Mouse (Mus musculus) lung, adult 18-20 months (tissue): Measurements from ENCODE around the gene Pou2f2.

Experiments used
- DNase-seq, 2 experiments: peaks; one replicate each; pipeline ENCODE4 v3.0.0; 2022; ENCODE audit warnings: mixed read lengths in 2 of 2

Pou2f2 gene

GRCm38 (mm10) chr7:25089875-25090274, 89.7 kb downstream of the Pou2f2 start:
- no peak for DNase-seq

- DNase-seq = no peak
Measured at GRCm38 (mm10) chr7:25088968-25089367, 90.6 kb downstream of the Pou2f2 start.

DNA sequence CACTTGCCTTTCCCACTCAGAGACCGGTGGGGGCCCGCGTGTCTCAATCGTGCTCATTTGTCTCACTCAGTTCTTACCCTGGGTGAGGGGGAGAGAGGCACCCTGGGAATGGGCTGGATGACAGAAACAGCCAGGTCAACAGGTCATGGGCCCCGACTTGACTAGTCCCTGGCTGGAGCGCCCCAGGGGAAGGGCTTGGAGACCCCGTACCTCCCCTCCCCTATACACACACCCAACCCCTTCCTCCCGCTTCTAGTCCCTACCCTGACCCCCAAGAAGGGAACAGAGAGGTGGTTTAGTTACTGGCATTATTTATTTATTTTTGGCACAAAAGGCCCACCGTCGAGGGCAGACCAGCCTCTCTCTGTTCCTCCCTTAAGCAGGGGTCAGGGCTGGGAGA, 91.0 kb downstream of the Pou2f2 start:
- no peak for DNase-seq

- no peak for DNase-seq
Measured at GRCm38 (mm10) chr7:25087972-25088371, 91.6 kb downstream of the Pou2f2 start.

DNA sequence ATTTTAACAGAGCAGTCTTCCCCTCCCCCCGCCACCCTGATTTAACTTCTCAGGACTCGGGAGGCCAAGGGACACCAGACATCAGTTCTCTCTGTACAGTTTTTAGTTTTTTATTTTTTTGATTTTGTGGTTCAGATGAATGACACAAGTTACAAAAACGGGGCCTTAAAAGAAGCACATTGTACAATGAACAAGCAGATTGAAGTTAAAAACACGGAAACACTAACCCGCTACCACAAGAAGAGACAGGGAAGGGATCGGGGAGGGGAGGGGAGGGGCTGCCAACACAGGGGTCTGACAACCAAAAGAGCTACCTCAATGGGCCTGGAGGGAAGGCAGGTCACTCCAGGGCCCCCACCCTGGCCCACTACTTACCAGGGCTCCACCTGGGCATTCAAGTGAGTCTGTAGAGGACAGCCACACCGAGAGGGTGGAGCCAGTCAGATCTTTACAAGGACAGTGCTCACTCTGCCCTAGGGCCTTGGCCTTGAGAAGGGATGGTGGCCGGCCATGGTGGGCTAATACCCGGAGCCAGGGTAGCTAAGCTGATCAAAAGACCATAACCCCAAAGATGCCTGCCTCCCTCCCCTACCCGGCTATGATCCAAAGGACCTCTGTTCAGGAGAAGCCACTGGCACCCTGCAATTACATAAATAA, 92.1 kb downstream of the Pou2f2 start:
- no peak for DNase-seq

- no peak for DNase-seq
Measured at GRCm38 (mm10) chr7:25086656-25087055, 92.9 kb downstream of the Pou2f2 start.

DNA sequence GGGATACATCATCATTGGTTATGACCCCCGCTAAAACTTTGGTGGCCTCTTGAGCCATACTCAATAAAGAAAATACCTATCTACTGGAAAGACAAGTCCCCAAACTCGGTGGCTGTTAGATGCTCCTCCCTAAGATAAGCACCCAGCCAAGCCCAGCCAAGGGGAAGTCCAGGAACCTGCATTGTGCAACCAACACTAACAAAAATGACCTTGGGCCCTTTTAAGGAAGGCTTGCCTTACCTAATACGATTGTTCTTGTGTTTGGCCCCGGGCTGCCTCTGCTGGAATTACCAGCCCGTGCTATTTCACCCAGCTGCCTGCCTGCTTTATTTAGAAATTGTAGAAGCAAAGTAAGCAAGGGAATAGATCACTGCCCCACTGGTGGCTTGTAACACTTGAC, 94.9 kb downstream of the Pou2f2 start:
- DNase-seq = peak; percentile 47 to 59

- peak; percentile 35 to 56 for DNase-seq
Measured at GRCm38 (mm10) chr7:25082510-25082909, 97.0 kb downstream of the Pou2f2 start.

DNA sequence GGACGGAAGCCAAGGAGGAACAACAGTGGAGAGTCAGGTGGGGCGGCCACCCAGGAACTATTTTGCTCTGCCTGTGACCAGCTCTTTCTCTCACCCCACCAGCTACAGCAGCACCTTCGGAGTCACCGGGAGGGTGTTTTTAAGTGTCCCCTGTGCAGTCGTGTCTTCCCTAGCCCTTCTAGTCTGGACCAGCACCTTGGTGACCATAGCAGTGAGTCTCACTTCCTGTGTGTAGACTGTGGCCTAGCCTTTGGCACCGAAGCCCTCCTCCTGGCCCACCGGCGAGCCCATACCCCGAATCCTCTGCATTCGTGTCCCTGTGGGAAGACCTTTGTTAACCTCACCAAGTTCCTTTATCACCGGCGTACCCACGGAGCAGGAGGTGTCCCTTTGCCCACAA, 99.1 kb downstream of the Pou2f2 start:
- no peak for DNase-seq

DNA sequence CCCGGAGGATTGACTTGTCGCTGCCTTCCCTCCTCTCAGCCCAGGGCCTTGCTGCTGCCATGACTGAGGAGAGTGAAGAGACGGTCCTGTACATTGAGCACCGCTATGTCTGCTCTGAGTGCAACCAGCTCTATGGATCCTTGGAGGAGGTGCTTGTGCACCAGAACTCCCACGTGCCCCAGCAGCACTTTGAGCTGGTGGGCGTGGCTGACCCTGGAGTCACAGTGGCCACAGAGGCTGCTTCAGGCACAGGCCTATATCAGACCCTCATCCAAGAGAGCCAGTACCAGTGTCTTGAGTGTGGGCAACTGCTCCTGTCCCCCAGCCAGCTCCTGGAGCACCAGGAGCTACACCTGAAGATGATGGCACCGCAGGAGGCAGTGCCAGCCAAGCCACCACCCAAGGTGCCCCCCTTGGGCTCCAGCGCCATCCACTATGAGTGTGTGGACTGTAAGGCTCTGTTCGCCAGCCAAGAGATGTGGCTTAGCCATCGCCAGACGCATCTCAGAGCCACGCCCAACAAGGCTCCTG, 100.0 kb downstream of the Pou2f2 start:
- DNase-seq = no peak

GRCm38 (mm10) chr7:25077414-25077755, 102.1 kb downstream of the Pou2f2 start:
- DNase-seq = no peak

GRCm38 (mm10) chr7:25076663-25077413, 102.7 kb downstream of the Pou2f2 start:
- peak; percentile 99 for DNase-seq

DNA sequence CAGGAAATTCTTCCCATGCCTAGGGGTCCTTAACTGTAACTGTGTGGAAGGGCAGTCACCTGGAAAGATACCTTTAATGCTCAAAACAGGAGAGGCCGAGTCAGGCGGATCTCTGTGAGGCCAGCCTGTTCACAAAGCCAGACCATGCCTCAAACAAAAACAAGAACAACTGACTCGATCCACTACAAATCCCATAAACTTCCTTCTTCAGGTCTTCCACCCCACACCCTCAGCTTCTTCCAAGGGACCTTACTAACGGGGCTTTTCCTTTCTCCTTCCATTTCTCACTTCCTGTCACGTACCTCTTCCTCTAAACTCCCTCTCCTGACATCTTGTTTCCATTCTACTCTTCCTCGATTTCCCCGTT, 103.2 kb downstream of the Pou2f2 start:
- no peak for DNase-seq

DNA sequence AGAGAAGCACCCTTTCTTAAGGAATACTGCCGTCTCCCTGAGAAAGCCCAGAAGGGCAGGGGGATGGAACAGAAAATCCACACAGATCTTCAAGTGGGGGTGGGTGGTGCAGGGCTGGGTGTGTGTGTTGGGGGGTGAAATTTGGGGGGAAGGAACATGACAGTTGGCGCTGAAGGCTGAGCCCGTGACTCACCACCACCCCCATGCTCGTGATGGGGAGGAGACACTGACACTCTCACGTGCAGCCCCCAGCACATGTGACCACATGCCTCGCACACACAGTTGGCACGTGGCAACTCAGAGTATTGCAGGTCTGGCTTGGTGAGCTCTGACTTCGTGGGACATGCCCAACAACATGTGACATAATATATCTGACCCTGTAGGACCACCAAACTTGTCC, 105.6 kb downstream of the Pou2f2 start:
- DNase-seq = no peak

DNA sequence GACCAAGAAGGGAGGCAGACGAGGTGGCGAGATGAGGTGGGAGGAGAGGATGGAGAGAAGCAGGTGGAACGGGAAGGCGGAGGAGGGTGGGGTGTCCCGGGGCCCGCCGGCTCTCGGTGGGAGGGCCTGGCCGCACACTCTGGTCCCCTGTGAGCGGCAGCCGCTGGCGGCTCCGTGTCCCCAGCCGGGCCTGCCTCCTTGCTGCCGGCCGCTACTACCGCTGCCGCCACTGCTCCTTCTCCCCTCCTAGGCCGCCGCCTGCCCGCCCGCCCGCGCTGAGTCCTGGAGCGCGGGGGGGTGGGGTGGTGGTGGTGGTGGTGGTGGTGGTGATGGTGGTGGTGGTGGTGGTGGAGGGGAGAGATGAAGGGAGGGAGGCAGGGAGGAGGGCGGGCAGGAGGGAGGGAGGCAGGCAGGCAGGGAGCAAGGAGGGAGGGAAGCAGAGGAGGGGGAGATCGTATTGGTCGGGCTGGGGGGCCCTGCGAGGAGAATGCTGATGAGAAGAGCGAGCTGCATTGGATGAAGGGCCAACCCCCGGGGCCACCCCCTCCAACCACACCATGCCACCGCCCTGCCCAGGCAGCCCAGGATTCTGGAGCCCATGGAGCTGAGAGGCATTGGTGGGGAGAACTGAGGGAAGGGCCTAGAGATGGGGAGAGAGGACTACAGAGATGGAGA, 106.7 kb downstream of the Pou2f2 start:
- DNase-seq = peak; percentile 23 to 31

- no peak for DNase-seq
Measured at GRCm38 (mm10) chr7:25071979-25072715, 107.4 kb downstream of the Pou2f2 start, which contains the start of the genes Grik5 and Zfp574. Gene Grik5, minus strand, starts transcription at chr7:25072346. Gene Zfp574, plus strand, starts transcription at chr7:25072567.

DNA sequence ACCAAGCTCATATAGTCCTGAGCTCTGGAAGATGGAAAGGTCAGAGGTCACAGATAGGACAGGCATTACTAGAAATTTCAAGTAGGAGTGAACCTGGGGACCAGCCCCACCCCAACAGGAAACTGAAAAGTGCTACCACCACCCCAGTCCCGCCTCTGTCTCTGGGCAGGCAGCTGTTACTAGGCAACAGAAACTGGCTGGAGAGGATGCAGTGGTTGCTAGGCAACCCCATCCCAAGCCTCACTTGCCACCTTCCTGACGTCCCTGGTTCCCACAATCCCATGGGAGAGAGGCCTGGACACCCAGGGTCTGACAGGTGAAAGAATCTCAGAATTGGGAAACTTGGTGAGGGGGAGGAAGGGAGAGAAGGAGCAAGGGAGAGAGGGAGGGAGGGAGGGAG, 110.8 kb downstream of the Pou2f2 start:
- no peak for DNase-seq

DNA sequence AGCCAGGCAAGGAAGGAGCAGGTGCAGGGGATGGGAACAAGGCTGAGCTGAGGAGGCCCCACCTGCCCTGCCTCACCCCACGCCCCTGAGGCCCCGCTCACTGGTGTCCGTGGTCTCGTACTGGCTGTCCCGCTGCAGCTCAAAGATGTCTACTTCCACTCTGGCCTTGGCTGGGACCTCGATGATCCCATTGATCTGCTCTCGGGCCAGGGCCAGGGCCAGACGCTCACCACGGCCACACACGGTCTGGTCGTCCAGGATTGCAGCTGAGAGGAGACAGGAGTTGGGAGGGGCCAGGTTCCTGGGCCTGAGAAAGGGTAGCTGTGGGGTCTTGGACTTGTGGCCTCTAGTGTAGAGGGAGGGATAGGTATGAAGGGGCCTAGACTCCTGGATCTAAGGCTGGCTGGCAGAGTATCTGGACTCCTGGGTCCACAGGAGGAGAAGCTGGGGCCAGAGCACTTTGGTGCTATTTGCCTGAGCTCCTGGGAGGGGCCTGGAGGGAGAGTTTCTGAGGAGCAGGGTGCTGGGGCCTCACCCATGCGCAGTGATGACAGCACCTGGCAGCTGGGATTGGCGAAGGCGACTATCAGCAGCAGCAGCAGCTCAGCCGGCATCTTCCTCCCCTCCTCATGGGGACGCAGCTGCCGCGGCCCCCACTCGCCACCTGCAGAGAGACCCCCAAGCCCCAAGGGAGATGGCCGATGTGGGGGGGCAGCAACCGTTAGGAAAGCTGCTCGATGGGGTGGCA, 111.4 kb downstream of the Pou2f2 start:
- no peak for DNase-seq

- no peak for DNase-seq
Measured at GRCm38 (mm10) chr7:25067338-25067737, 112.2 kb downstream of the Pou2f2 start.

GRCm38 (mm10) chr7:25063900-25064299, 115.6 kb downstream of the Pou2f2 start:
- no peak for DNase-seq

DNA sequence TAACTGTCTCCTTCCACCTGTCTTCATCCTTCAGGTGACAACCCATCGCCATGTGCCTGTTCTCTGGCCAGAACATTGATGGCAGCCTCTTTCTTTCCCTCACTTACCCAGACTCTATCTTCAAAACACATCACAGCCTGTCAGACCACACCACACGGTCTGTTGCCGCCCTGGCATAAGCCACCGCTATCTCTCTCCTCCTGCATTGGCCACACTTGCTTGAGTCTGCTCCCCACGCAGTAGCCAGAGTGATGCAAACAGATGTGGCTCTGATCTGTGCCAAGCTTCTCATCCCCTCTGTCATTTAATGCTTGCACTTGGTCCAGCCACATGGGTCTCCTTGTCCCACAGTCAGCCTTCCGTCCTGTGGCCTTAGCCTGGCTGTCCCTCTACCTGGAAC, 116.2 kb downstream of the Pou2f2 start:
- no peak for DNase-seq

DNA sequence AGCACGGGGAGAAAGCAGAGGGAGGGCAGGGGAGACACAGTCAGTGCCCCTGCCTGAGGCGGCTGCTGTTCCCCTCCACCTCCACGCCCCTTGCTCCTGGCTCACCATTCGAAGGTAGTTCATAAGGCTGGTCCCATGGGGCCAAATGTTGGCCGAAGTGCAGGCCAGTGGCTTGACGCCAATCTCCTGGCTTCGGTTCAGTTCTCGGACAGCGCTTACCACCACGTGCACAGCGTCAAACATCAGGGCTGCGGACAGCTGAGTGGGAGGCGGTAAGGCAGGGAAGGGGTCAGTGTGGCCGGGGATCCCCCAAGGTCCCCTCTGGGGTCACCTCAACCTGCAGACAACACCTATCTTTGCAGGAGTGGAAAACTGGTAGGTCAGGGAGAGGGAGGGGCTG, 120.7 kb downstream of the Pou2f2 start:
- no peak for DNase-seq
